Mouse (Mus musculus) heart, adult 11 months (tissue): ENCODE measurements around the gene Hoxb7.
A peak's percentile ranks its signal among the peaks of the same experiment; 100 is the strongest.

Experiments
- DNase-seq: peaks from one replicate; pipeline ENCODE4 v3.0.0; 2022

The Hoxb7 gene

GRCm38 (mm10) chr11:96285771-96286738 is at the start of gene Hoxb7:
Gene Hoxb7 (plus strand): TSS chr11:96286623.
- peak; percentile 91 for DNase-seq

GRCm38 (mm10) chr11:96240211-96240610 is 46.2 kb upstream of the Hoxb7 start:
- no peak for DNase-seq

- no peak for DNase-seq
Measured at GRCm38 (mm10) chr11:96250901-96251300, 35.5 kb upstream of the Hoxb7 start.

- DNase-seq: no peak
Measured at GRCm38 (mm10) chr11:96251480-96252031, 34.9 kb upstream of the Hoxb7 start.

GRCm38 (mm10) chr11:96252541-96253120 is 33.8 kb upstream of the Hoxb7 start:
- DNase-seq: no peak

- no peak for DNase-seq
Measured at GRCm38 (mm10) chr11:96254221-96254620, 32.2 kb upstream of the Hoxb7 start.

- DNase-seq: no peak
Measured at GRCm38 (mm10) chr11:96255111-96255995, 31.1 kb upstream of the Hoxb7 start.

GRCm38 (mm10) chr11:96255996-96256445 is 30.4 kb upstream of the Hoxb7 start:
- DNase-seq: no peak

- DNase-seq: no peak
Measured at GRCm38 (mm10) chr11:96257141-96257540, 29.3 kb upstream of the Hoxb7 start.

GRCm38 (mm10) chr11:96259038-96259437 is 27.4 kb upstream of the Hoxb7 start:
- DNase-seq: no peak

- no peak for DNase-seq
Measured at GRCm38 (mm10) chr11:96259511-96259910, 26.9 kb upstream of the Hoxb7 start.

GRCm38 (mm10) chr11:96260310-96260970 is 26.0 kb upstream of the Hoxb7 start:
- no peak for DNase-seq

- DNase-seq: peak; percentile 90
Measured at GRCm38 (mm10) chr11:96261323-96261890, 25.0 kb upstream of the Hoxb7 start.

GRCm38 (mm10) chr11:96262262-96262830 is 24.1 kb upstream of the Hoxb7 start:
- no peak for DNase-seq

GRCm38 (mm10) chr11:96263636-96264389 is 22.6 kb upstream of the Hoxb7 start:
- DNase-seq: no peak

- no peak for DNase-seq
Measured at GRCm38 (mm10) chr11:96264390-96265020, 21.9 kb upstream of the Hoxb7 start.

GRCm38 (mm10) chr11:96265954-96266353 is 20.5 kb upstream of the Hoxb7 start:
- DNase-seq: no peak

- no peak for DNase-seq
Measured at GRCm38 (mm10) chr11:96267021-96267920, 19.2 kb upstream of the Hoxb7 start.
